Mouse (Mus musculus) liver, embryonic 14.5 days (tissue): ENCODE measurements at regions not wholly inside any gene's neighbourhood (a gene's known extent, or its start where the extent isn't known, plus 50 kb on each side); places are given as distances from the start of the nearest gene placed in this dataset.
"Not testable (repeated sequence)": the region's sequence is repeated elsewhere in the genome, so short reads cannot be mapped to it uniquely, and the experiment has no call there.

Source experiments
- CTCF ChIP-seq: IDR thresholded peaks from 2 replicates; pipeline ENCODE4 v1.5.1; 2016; ENCODE audit warnings: antibody characterized with exemption, low read depth, control low read depth
- EP300 ChIP-seq: IDR thresholded peaks from 2 replicates; pipeline ENCODE4 v1.6.1; 2016; ENCODE audit warnings: antibody characterized with exemption, low read depth

GRCm38 (mm10) chr8:15519896-15520295 is 474.0 kb upstream of the BB014433 start:
- TF ChIP-seq EP300, CTCF: not testable (repeated sequence)
